Mouse (Mus musculus) MEL (cell line): ENCODE measurements around the gene Fgd3. TPM values are rescaled to one million over a fixed set of nuclear protein-coding genes. Genes with fewer than 3 reads are reported as not detected.

Source experiments
- DNase-seq: peaks from one replicate; pipeline ENCODE4 v3.0.0; 2011; ENCODE audit warnings: low read depth, low spot score
- H3K27ac ChIP-seq: 2 replicates; pipeline ENCODE4 v1.5.1; 2012; ENCODE audit warnings: low read depth, mild to moderate bottlenecking, control low read depth, low read length, moderate library complexity; ENCODE audit not compliant: control insufficient read depth
- H3K27me3 ChIP-seq, 2 experiments: fragments of 150-350 bp in 1 of 2; sonication (generic) in 1 of 2; 2 replicates each; pipeline ENCODE4 v1.6.1; 2012; ENCODE audit warnings: low read length in 2 of 2, mild to moderate bottlenecking in 2 of 2, improper control_type of control experiment in 1 of 2, moderate library complexity in 1 of 2; ENCODE audit not compliant: insufficient read depth in 2 of 2, control insufficient read depth in 1 of 2
- H3K36me3 ChIP-seq, 2 experiments: 2 replicates each; pipeline ENCODE4 v1.6.1; 2012 to 2014; ENCODE audit warnings: low read length in 2 of 2, improper control_type of control experiment in 1 of 2, inconsistent platforms in 1 of 2, mild to moderate bottlenecking in 1 of 2; ENCODE audit not compliant: insufficient read depth in 2 of 2, control insufficient read depth in 1 of 2
- H3K4me1 ChIP-seq, 2 experiments: fragments of 150-350 bp in 1 of 2; sonication (generic) in 1 of 2; 2 replicates each; pipeline ENCODE4 v1.6.1; 2012; ENCODE audit warnings: low read length in 2 of 2, improper control_type of control experiment in 1 of 2, mild to moderate bottlenecking in 1 of 2; ENCODE audit not compliant: insufficient read depth in 2 of 2, control insufficient read depth in 1 of 2
- H3K4me3 ChIP-seq, 2 experiments: fragments of 150-350 bp in 1 of 2; sonication (generic) in 1 of 2; 2 replicates each; pipeline ENCODE4 v1.5.1; 2012; ENCODE audit warnings: low read depth in 2 of 2, low read length in 2 of 2, mild to moderate bottlenecking in 2 of 2, moderate library complexity in 2 of 2, control low read depth in 1 of 2, improper control_type of control experiment in 1 of 2; ENCODE audit not compliant: control insufficient read depth in 1 of 2, insufficient read depth in 1 of 2
- H3K79me2 ChIP-seq: 2 replicates; pipeline ENCODE4 v1.6.1; 2012; ENCODE audit warnings: mild to moderate bottlenecking, low read length, moderate library complexity; ENCODE audit not compliant: control insufficient read depth, poor library complexity, insufficient read depth
- H3K9ac ChIP-seq: 2 replicates; pipeline ENCODE4 v1.6.1; 2012; ENCODE audit warnings: low read depth, mild to moderate bottlenecking, control low read depth, low read length, moderate library complexity; ENCODE audit not compliant: control insufficient read depth, poor library complexity, severe bottlenecking
- H3K9me3 ChIP-seq: fragments of 150-350 bp; sonication (generic); replicated peaks from 2 replicates; pipeline ENCODE4 v1.6.1; 2012; ENCODE audit warnings: mild to moderate bottlenecking, low read length, improper control_type of control experiment, moderate library complexity; ENCODE audit not compliant: insufficient read depth
- CHD1 ChIP-seq: IDR thresholded peaks from 2 replicates; pipeline ENCODE4 v1.6.1; 2012; ENCODE audit warnings: low read depth, mild to moderate bottlenecking, inconsistent platforms, low read length, improper control_type of control experiment
- CHD2 ChIP-seq: IDR thresholded peaks from 2 replicates; pipeline ENCODE4 v1.6.1; 2011; ENCODE audit warnings: low read length, improper control_type of control experiment
- CTCF ChIP-seq, 3 experiments: IDR thresholded peaks in 2 of 3; conservative IDR thresholded peaks in 1 of 3; 2 replicates each; pipeline ENCODE4 v1.5.1; 2011 to 2012; ENCODE audit warnings: low read length in 3 of 3, low read depth in 2 of 3, mild to moderate bottlenecking in 2 of 3, improper control_type of control experiment in 1 of 3, inconsistent platforms in 1 of 3, mixed read lengths in 1 of 3, moderate library complexity in 1 of 3; ENCODE audit not compliant: control insufficient read depth in 1 of 3, insufficient read depth in 1 of 3, poor library complexity in 1 of 3, severe bottlenecking in 1 of 3
- E2F4 ChIP-seq: IDR thresholded peaks from 2 replicates; pipeline ENCODE4 v1.6.1; 2011; ENCODE audit warnings: low read depth, low read length, improper control_type of control experiment, borderline replicate concordance
- ELF1 ChIP-seq: IDR thresholded peaks from 2 replicates; pipeline ENCODE4 v1.6.1; 2014; ENCODE audit warnings: low read depth, mild to moderate bottlenecking, inconsistent platforms, low read length, improper control_type of control experiment, moderate library complexity
- EP300 ChIP-seq, 2 experiments: IDR thresholded peaks; 2 replicates each; pipeline ENCODE4 v1.6.1; 2011; ENCODE audit warnings: improper control_type of control experiment in 2 of 2, low read length in 2 of 2, low read depth in 1 of 2, mild to moderate bottlenecking in 1 of 2
- MAFK ChIP-seq: IDR thresholded peaks from 2 replicates; pipeline ENCODE4 v1.6.1; 2011; ENCODE audit warnings: low read depth, mild to moderate bottlenecking, low read length, improper control_type of control experiment, borderline replicate concordance
- MAX ChIP-seq: IDR thresholded peaks from 2 replicates; pipeline ENCODE4 v1.6.1; 2011; ENCODE audit warnings: low read length, improper control_type of control experiment
- MAZ ChIP-seq: IDR thresholded peaks from 2 replicates; pipeline ENCODE4 v1.6.1; 2012; ENCODE audit warnings: low read depth, mild to moderate bottlenecking, inconsistent platforms, low read length, improper control_type of control experiment
- MEF2A ChIP-seq: IDR thresholded peaks from 2 replicates; pipeline ENCODE4 v1.6.1; 2014; ENCODE audit warnings: low read depth, mild to moderate bottlenecking, inconsistent platforms, low read length, improper control_type of control experiment; ENCODE audit not compliant: poor library complexity, insufficient replicate concordance, severe bottlenecking; ENCODE audit errors: extremely low read depth
- MYB ChIP-seq: IDR thresholded peaks from 2 replicates; pipeline ENCODE4 v1.6.1; 2011; ENCODE audit warnings: mild to moderate bottlenecking, low read depth, low read length, improper control_type of control experiment
- RAD21 ChIP-seq: IDR thresholded peaks from 2 replicates; pipeline ENCODE4 v1.6.1; 2011; ENCODE audit warnings: mild to moderate bottlenecking, low read depth, low read length, improper control_type of control experiment
- SIN3A ChIP-seq: IDR thresholded peaks from 2 replicates; pipeline ENCODE4 v1.6.1; 2012; ENCODE audit warnings: low read length, improper control_type of control experiment, inconsistent platforms
- TCF12 ChIP-seq: IDR thresholded peaks from 2 replicates; pipeline ENCODE4 v1.6.1; 2014; ENCODE audit warnings: low read depth, mild to moderate bottlenecking, inconsistent platforms, low read length, improper control_type of control experiment, moderate library complexity
- UBTF ChIP-seq: IDR thresholded peaks from 2 replicates; pipeline ENCODE4 v1.6.1; 2012; ENCODE audit warnings: low read depth, mild to moderate bottlenecking, inconsistent platforms, low read length, improper control_type of control experiment, moderate library complexity, borderline replicate concordance; ENCODE audit not compliant: insufficient read depth
- USF1 ChIP-seq: IDR thresholded peaks from 2 replicates; pipeline ENCODE4 v1.6.1; 2014; ENCODE audit warnings: low read depth, mild to moderate bottlenecking, inconsistent platforms, low read length, improper control_type of control experiment, moderate library complexity
- ZNF384 ChIP-seq: IDR thresholded peaks from 2 replicates; pipeline ENCODE4 v1.6.1; 2012; ENCODE audit warnings: low read depth, mild to moderate bottlenecking, inconsistent platforms, low read length, improper control_type of control experiment
- polyA plus RNA-seq, 2 experiments: library from polyadenylated mRNA; stranded (reverse) in 1 of 2; unstranded in 1 of 2; fragments of >175 nt in 1 of 2; fragments of >200 nt in 1 of 2; gene quantifications; 2 replicates each; pipeline versions ENCODE4 v1.2.1 to v1.2.4; 2012; ENCODE audit warnings: low replicate concordance in 2 of 2, low read depth in 1 of 2; ENCODE audit not compliant: insufficient read length in 2 of 2, insufficient read depth in 1 of 2, missing spikeins in 1 of 2
- total RNA-seq: library from RNA; depleted of rRNA; stranded (reverse); fragments of 300-350 nt; gene quantifications from 2 replicates; pipeline ENCODE4 v1.2.3, GENCODE M21; 2012

Gene Fgd3
- total and polyA plus RNA-seq, 3 experiments = 5.0 to 6.9 TPM; not detected in 1

- TF ChIP-seq USF1 (no peak), ZNF384 (no peak), MAFK (no peak), ELF1 (no peak), TCF12 (no peak)
- no peak for DNase-seq
- H3K36me3 ChIP-seq = no peaks in the 10 kb centered on the region; a peak in 3 of 4 replicates
- peaks cover 18% of the 10 kb centered on the region for H3K79me2 ChIP-seq
- peaks cover 5 to 7% of the 10 kb centered on the region in 2 experiments; a peak in 2 of 4 replicates for H3K4me1 ChIP-seq
- H3K9ac ChIP-seq = no peak overlapping the region
- no peaks in the 10 kb centered on the region for H3K27me3 ChIP-seq
- no peak overlapping the region for H3K27ac ChIP-seq
- no peak overlapping the region for H3K4me3 ChIP-seq
- no peaks in the 10 kb centered on the region for H3K9me3 ChIP-seq
Observed at GRCm38 (mm10) chr13:49357367-49358026, 37.4 kb upstream of the Fgd3 start.

DNA sequence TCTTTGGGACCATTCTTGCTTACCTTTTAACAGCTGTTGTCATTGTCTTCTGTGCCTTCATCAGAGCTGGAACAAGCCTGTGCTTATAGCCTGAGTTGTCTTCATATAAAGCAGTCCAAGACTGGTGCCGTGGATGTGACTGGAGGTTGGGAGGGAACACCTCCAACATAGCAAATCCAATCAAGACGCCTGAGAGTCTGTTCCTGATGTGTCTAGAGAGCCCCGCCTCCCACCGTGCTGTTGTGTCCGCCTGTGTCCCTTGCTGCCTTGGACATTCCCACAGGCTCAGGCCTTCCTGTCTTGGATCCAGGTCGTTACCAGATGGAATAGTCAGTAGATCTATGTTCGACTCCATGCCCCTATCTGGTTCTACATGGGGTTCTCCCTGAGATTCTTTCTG is 36.0 kb upstream of the Fgd3 start:
- H3K9me3 ChIP-seq = no peaks in the 10 kb centered on the region
- no peak for DNase-seq
- H3K4me3 ChIP-seq = no peak overlapping the region
- no peak overlapping the region for H3K9ac ChIP-seq
- no peaks in the 10 kb centered on the region for H3K27me3 ChIP-seq
- no peak overlapping the region for H3K27ac ChIP-seq
- peaks cover 5 to 6% of the 10 kb centered on the region in 2 experiments; a peak in 2 of 4 replicates for H3K4me1 ChIP-seq
- no peaks in the 10 kb centered on the region; a peak in 3 of 4 replicates for H3K36me3 ChIP-seq
- peaks cover 26% of the 10 kb centered on the region for H3K79me2 ChIP-seq
- no peak for TF ChIP-seq EP300 (IDR thresholded peaks at IDR 0.05; ENCODE audit: low read depth in 1 of 2, low read length in 2 of 2)
- TF ChIP-seq UBTF = no peak
- TF ChIP-seq E2F4 = no peak
- no peak for TF ChIP-seq SIN3A
- TF ChIP-seq CHD1 = no peak
- no peak for TF ChIP-seq MAX
- TF ChIP-seq MAFK = no peak
- no peak for TF ChIP-seq RAD21
- TF ChIP-seq CHD2 = no peak
- TF ChIP-seq MEF2A = no peak
- no peak for TF ChIP-seq MYB
- TF ChIP-seq MAZ = no peak
- no peak for TF ChIP-seq USF1
- TF ChIP-seq CTCF (IDR thresholded peaks at IDR 0.05 in 2 of 3, conservative IDR thresholded peaks at IDR 0.05 in 1 of 3; ENCODE audit: control insufficient read depth in 1 of 3, insufficient read depth in 1 of 3, low read depth in 2 of 3, low read length in 3 of 3, poor library complexity in 1 of 3, severe bottlenecking in 1 of 3) = no peak
- TF ChIP-seq, all 39 proteins: peak for 0
